ENCODE assay signal across 7 mouse cellular contexts in the genomic region with DNA sequence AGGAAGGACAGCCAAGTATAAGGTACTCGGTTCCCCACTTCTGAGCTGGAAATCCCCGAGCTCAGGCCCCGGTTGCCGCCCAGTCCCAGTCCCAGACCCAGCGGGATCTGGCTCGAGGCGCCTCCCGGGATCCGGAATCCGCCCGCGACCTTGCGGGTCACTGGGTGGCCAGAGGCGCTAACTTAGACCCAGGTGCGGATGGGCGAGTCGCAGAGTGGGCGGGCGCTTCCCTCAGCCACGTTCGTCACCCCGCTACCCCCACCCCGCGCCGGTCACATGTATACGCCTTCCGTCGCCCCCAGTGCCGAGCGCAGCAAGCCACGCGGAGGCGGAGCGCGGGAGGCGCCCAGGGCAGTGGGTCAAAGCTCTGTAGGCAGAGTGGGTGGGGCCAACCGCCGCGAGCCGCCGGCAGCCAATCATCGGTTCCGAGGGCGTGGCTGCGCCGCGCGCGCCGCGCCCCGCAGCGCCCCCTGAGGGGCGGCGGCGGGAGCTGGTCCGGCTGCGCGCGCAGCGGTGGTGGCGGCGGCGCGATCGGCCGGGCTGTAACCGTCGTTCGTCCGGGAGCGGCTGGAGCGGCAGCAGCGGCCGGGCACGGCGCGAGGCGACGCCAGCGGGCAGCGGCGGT. TPM values are rescaled to one million over a fixed set of nuclear protein-coding genes. Genes with fewer than 3 reads are reported as not detected.
DNase-seq lines count a peak whose midpoint lies in the region; ATAC-seq lines count a peak whose summit lies in the region.

No protein-coding gene starts in this region.

- peak overlapping the region; percentile 81 for H3K4me2 ChIP-seq in intestine, embryonic 15.5 days (replicated peaks)

- intact Hi-C loops in left cerebral cortex, postnatal 25 days (cut with DNase I) = loop anchor here (5.0 kb wide), 2 partner anchors 62 to 162 kb away; partner anchors contain the start of gene Adgrb2

- H3K36me3 ChIP-seq in intestine, embryonic 15.5 days = no peaks in the 10 kb centered on the region
- no peaks in the 10 kb centered on the region for H3K36me3 ChIP-seq in midbrain, embryonic 10.5 days

- peak overlapping the region; percentile 97 for H3K27ac ChIP-seq in intestine, embryonic 15.5 days
- H3K27ac ChIP-seq in midbrain, embryonic 10.5 days (replicated peaks) = peak overlapping the region; percentile 98

- peak overlapping the region; percentile 95 for H3K9ac ChIP-seq in intestine, embryonic 15.5 days

- no peaks in the 10 kb centered on the region for H3K27me3 ChIP-seq in intestine, embryonic 15.5 days (replicated peaks)
- H3K27me3 ChIP-seq in midbrain, embryonic 10.5 days (ENCODE audit: low read depth, poor library complexity, severe bottlenecking) = peaks cover 8% of the 10 kb centered on the region; the same call in 1 of the 2 replicates

- ATAC-seq in intestine, embryonic 15.5 days = peak; percentile 97

- H3K9me3 ChIP-seq in intestine, embryonic 15.5 days = no peaks in the 10 kb centered on the region
- H3K9me3 ChIP-seq in midbrain, embryonic 10.5 days (replicated peaks) = no peaks in the 10 kb centered on the region

- H3K4me3 ChIP-seq in intestine, embryonic 15.5 days (replicated peaks) = peak overlapping the region; percentile 91
- peak overlapping the region; percentile 94 for H3K4me3 ChIP-seq in midbrain, embryonic 10.5 days

- under 1% methylated on average over 77 of the region's 83 CpGs for WGBS in intestine, embryonic 15.5 days
- 1% methylated on average over 83 of the region's 83 CpGs for WGBS in midbrain, embryonic 10.5 days

- DNase-seq in adrenal gland, adult (ENCODE audit: inconsistent age in 2 of 2, low spot score in 1 of 2) = peak; percentile 99
- peak; percentile 96 for DNase-seq in embryo, embryonic 10.5 days (ENCODE audit: low spot score)
- peak; percentile 98 for DNase-seq in gastrocnemius, postnatal 25 days
- DNase-seq in left cerebral cortex, postnatal 25 days (ENCODE audit: low spot score in 2 of 2) = peak; percentile 92 to 94
- DNase-seq in midbrain, embryonic 10.5 days (ENCODE audit: low spot score) = peak; percentile 96
- peak; percentile 84 for DNase-seq in right cerebral cortex, postnatal 4 days

- peaks cover 34% of the 10 kb centered on the region for H3K4me1 ChIP-seq in intestine, embryonic 15.5 days (replicated peaks)
- H3K4me1 ChIP-seq in midbrain, embryonic 10.5 days = peaks cover 42% of the 10 kb centered on the region

RNA-seq across cellular contexts. Expression of gene Ptp4a2, which starts 8.8 kb away (rescaled TPM):
- 100 to 1,000 TPM; 556 to 584 TPM for total RNA-seq in gastrocnemius, postnatal 25 days (2021)
- polyA plus RNA-seq in intestine, embryonic 15.5 days (2015; fragmentation: Nextera tagmentation; extraction: Ambion mirVana) = 307 and 411 TPM in 2 replicates
- total RNA-seq in left cerebral cortex, postnatal 25 days (2021) = 100 to 1,000 TPM; 115 to 138 TPM
- 307 and 309 TPM in 2 replicates for polyA plus RNA-seq in midbrain, embryonic 10.5 days (2016; fragmentation: Nextera tagmentation; extraction: Ambion mirVana)

Comparison
In these comparisons a context has a peak if more than half of its experiments do, and no peak if none do; other contexts are left out.
1. Peak in every context shown above with its lines: DNase-seq, ATAC-seq, H3K4me3 ChIP-seq and H3K27ac ChIP-seq.
2. RNA of gene Ptp4a2, which starts 8.8 kb away (total RNA-seq): 556 to 584 TPM in gastrocnemius, postnatal 25 days; 115 to 138 TPM in left cerebral cortex, postnatal 25 days; every median in the first group is over 4 times any median in the second.